Mouse (Mus musculus): ENCODE data around the gene Tmprss11e. TPM values are rescaled to one million over a fixed set of nuclear protein-coding genes. Genes with fewer than 3 reads are reported as not detected.

Gene Tmprss11e
- total RNA-seq, 2 experiments from 2014 or later, result not detected

Other genes with a start within 250 kb of the Tmprss11e start
- gene Tmprss11g, start 227.2 kb downstream of the Tmprss11e start, total RNA-seq (2021), result not detected
- gene Tmprss11f, start 113.4 kb downstream of the Tmprss11e start, total RNA-seq (2021), result not detected
- not detected for gene Tmprss11b, start 69.5 kb downstream of the Tmprss11e start, total RNA-seq (2021)
- gene Ythdc1, start 58.4 kb upstream of the Tmprss11e start, total RNA-seq (2021), result 10 to 100 TPM; 52.6 to 54.7 TPM
- not detected for gene Ugt2b34, start 161.1 kb upstream of the Tmprss11e start, total RNA-seq (2021)
- gene Ugt2b1, start 180.7 kb upstream of the Tmprss11e start, total RNA-seq (2021), result not detected

Data from layer of hippocampus, postnatal 14 days (tissue).